Mouse (Mus musculus) heart, adult 8-10 months (tissue): Measurements from ENCODE around the gene Gabarapl2. TPM values are rescaled to one million over a fixed set of nuclear protein-coding genes. Genes with fewer than 3 reads are reported as not detected.
"Not testable (repeated sequence)": the region's sequence is repeated elsewhere in the genome, so short reads cannot be mapped to it uniquely, and the experiment has no call there.

Experiments
- DNase-seq: peaks from one replicate; pipeline ENCODE4 v3.0.0; 2022; ENCODE audit warnings: low spot score
- total RNA-seq, 4 experiments: library from RNA; stranded (reverse); gene quantifications; 2 replicates each; pipeline ENCODE4 v1.2.4; 2022

Gene Gabarapl2
- total RNA-seq, 4 experiments from 2014 or later, result 121 to 131 (median 122) TPM

DNA sequence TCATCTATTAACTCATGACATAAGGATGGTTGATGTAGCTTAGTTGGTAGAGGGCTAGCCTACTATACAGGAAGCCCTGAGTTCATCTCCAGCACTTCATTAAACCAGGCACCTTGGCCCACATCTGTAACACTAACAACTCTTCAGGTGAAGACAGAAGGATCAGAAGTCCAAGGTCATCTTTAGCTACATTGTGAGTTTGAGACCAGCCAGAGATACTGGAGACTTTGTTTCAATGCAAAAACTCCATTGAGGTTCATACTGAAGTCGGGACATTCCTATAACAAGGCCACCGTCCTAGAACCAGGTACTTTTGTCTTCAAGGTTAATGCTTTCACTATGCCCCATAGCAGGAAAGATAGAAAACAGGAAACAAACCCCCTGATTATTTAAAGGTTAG is 6.3 kb upstream of the Gabarapl2 start:
- DNase-seq, result no peak

- DNase-seq, result no peak
Measured at GRCm38 (mm10) chr8:111937184-111937583, 3.3 kb upstream of the Gabarapl2 start.

DNA sequence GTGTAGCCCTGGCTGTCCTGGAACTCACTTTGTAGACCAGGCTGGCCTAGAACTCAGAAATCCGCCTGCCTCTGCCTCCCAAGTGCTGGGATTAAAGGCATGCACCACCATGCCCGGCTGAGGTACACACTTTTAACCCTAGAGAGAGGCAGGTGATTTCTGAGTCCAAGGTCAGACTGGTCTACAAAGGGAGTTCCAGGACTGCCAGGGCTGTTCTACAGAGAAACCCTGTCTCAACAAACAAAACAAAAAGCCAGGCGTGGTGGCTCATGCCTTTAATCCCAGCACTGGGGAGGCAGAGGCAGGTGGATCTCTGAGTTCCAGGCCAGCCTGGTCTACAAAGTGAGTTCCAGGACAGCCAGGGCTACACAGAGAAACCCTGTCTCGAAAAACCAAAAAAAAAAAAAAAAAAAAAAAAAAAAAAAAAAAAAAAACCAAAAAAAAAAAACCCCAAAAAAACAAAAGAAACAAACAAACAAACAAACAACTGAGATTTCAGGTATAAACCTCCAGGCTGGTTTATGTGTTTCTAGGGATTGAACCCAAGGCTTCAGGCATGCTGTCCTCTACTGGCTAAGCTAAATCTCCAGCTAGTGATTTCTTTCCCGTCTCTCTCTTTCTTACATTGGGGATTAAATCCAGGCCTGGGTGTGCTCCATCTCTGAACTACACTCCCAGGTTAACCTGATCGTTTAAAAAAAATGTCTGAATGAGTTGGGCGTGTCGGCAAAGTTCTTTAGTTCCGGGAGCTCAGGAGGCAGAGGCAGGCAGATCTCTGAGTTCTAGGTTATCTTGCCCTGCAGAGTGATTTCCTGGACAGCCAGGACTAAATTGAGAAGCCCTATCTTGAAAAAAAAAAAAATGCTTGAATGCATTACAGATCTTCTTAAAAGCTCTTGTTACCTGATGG is 2.2 kb upstream of the Gabarapl2 start:
- DNase-seq, result not testable (repeated sequence)

- DNase-seq, result peak; percentile 39
Measured at GRCm38 (mm10) chr8:111939516-111940142, 874 bp upstream of the Gabarapl2 start.

- peak; percentile 16 for DNase-seq
Measured at GRCm38 (mm10) chr8:111941101-111941454, 575 bp downstream of the Gabarapl2 start.

DNA sequence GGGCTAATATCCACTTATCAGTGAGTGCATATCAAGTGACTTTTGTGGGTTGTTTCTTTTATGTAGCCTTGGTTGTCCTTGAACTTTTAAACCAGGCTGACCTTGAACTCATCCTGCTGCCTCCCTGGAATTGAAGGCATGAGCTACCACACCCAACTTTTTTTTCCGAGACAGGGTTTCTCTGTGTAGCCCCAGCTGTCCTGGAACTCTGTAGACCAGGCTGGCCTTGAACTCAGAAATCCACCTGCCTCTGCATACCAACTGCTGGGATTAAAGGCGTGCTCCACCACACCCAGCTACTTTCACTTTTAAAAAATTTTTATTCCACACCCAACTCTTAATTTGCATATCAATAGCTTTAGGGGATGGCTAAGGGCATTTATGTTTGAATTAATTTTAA is 3.0 kb downstream of the Gabarapl2 start:
- no peak for DNase-seq

DNA sequence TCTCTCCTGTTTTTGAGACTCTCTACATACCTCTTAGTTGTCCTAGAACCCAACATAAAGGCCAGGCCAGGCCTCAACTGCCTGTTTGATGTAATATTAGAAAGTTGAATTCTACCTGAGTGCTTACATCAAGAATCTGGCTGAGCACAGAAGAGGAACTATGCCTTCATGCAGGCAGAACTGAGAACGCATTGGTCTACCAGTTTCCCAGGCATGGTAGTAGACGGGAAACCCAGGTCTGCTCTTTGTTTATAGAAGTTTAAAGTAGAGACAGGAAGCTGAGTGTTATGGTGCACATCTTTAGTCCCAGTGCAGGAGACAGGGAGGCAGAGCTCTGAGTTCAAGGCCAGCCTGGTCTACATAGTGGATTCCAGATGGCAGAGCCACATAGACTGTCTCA is 6.6 kb downstream of the Gabarapl2 start:
- no peak for DNase-seq

- DNase-seq, result no peak
Measured at GRCm38 (mm10) chr8:111947954-111948353, 7.5 kb downstream of the Gabarapl2 start.

DNA sequence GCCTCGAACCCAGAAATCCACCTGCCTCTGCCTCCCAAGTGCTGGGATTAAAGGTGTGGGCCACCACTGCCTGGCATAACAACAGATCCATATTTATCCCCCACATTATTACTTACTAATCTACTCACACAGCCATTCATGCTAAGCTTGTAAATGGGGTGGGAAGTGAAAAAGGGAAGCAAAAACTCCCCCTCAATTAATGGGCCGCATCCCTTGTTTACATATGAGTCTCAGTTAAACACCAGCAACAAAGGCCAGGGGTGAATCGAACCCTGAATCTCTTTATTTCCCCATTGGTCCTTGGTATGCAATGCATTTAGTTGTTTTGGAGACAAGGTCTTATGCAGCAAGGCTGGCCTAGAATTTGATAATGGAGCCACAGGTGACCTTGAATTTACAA is 10.3 kb downstream of the Gabarapl2 start:
- DNase-seq, result no peak

DNA sequence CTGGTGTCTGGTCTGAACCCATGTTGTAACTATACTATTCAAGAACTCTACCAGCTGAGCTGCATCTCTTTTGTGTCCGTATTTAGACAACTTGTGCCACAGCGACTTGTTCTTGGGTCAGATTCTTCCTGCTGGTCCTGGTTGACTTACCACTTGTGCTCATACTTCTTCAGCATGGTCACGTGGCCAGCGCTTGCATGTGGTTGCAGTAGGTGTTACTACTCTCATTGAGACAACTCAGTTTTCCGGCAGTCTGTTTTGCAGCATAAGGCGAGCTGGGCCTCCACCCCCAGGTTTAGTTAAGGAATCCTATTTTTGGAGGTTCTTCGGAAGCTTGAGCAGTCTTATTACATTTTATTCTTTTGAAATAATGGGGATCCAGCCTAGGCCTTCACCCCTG is 10.8 kb downstream of the Gabarapl2 start:
- DNase-seq, result no peak

GRCm38 (mm10) chr8:111951936-111952335 is 11.4 kb downstream of the Gabarapl2 start:
- no peak for DNase-seq

DNA sequence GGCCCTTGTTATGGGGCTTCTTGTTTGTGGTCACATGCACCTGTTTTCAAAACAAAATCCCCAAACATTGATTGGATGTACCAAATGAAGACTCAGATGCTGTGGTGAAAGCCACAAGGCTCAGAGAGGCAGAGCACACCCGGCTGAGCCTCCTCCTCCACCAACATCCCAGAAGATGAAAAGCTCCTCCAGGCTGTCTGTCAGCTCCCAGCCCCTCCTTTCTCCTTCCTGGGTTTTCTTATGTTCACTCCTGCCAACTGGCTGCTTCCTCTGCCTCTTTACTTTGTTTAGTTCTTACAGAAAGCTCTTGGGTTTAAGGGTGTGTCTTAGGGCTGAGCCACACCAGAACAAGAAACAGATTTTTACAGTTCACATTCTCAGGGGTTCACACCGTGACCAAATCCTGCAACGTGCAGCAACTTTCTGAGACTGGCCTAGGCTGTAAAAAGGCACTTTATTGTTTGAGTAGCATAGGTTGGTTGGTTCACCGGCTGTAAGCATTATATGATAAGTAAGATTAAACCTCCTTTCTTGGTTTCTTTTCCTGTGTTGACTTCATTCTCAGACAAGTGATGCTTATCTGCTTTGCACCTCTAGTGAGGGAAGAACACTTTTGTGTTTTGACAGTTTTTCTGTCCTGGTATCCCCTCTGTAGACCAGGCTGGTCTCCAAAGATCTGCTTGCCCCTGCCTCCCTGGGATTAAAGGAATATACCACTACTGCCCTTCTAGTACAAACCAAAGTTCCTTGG is 14.5 kb downstream of the Gabarapl2 start:
- no peak for DNase-seq

DNA sequence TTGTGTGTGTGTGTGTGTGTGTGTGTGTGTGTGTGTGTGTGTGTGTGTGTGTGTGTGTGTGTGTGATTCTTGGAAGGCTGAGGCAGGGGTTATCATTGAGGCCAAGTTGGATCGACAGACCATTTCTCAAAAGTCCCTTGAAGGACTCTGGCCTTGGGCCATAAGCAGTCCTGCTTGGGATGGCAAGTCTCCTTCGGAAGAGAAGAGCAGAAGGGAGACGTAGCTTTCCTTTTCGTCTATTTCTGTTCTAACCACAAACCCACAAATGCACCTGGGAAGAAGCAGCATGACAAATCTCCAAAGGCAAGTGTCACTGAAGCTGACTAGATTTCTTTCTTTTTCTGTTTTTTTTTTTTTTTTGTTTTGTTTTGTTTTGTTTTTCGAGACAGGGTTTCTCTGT is 15.4 kb downstream of the Gabarapl2 start:
- DNase-seq, result no peak

- no peak for DNase-seq
Measured at GRCm38 (mm10) chr8:111957231-111957630, 16.7 kb downstream of the Gabarapl2 start.

GRCm38 (mm10) chr8:111960591-111961321 is 20.3 kb downstream of the Gabarapl2 start:
- no peak for DNase-seq

GRCm38 (mm10) chr8:111961330-111961729 is 20.8 kb downstream of the Gabarapl2 start:
- no peak for DNase-seq

- DNase-seq, result no peak
Measured at GRCm38 (mm10) chr8:111962589-111962988, 22.1 kb downstream of the Gabarapl2 start.

- no peak for DNase-seq
Measured at GRCm38 (mm10) chr8:111963091-111963490, 22.6 kb downstream of the Gabarapl2 start.

DNA sequence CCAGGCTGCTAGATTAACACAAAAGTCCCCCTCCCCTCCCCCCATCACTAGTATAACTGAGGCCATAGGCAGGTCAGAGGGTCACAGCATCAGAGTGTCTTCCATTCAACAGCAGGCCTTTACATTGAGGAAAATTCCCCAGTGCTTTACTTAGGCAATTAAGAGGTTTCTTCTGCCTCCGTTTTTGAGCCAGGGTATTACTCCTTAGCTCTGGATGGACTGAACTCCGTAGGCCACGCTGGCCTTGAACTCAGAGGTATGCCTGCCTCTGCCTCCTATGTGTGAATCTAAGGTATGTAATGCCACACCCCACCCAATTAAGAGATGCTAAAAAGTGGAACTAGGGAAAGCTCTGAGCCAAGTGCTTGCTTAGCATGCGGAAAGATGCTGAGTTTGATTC is 23.0 kb downstream of the Gabarapl2 start:
- no peak for DNase-seq

DNA sequence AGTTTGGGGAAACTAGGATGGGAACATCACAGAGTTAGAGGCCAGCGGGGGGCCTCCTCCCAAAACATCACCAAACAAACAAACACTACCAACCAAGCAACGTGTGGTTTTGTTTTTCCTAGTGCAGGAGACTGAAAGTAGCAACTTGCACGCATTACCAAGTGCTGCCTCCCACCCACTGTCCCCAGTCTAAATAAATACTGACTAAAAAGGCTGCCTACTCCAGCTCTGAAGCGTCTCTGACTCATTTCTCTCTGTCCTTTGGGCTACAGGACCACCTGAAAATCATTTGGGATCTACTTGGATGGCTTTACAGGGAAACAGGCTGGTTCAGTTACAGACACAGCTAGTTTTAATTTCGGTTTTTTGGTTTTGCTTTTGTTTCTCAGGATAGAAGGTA is 23.8 kb downstream of the Gabarapl2 start:
- DNase-seq, result no peak

DNA sequence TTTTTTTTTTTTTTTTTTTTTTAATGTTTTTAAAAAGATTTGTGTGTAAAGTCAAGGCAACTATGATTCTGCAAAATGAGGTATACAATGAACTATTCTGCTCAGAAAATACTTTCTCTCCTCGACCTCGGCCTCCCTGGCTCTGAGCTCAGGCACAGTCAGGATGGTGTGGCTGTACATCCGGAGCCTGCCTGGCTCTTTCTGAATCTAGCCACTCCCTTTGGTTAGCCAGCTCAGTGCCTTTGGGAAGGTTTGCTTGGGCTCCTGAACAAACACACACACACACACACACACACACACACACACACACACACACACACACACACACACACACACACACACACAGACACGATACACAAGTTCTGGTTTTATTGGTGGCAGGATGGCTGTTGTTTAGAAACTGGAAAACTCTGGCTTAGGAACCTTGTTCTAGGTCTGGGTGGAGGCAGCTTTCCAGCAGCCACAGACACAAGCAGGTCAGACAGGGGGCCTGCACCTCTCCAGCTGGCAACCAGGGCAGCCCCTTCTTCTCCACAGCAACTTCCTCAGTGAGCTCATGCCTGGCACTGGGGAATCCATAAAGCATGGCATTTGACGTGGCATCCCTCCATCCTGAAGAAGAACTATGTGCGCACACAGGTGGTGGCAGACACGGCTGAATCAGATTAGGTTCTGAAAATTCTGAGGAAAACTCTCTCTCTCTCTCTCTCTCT is 24.5 kb downstream of the Gabarapl2 start:
- DNase-seq, result no peak
